Mouse (Mus musculus) left cerebral cortex, postnatal 36 days (tissue): ENCODE measurements around the gene Jhy. TPM values are rescaled to one million over a fixed set of nuclear protein-coding genes. Genes with fewer than 3 reads are reported as not detected.

ENCODE experiments used
- DNase-seq, 2 experiments: peaks; one replicate each; pipeline ENCODE4 v3.0.0; 2021 to 2022; ENCODE audit warnings: low spot score in 2 of 2, mixed read lengths in 1 of 2
- intact Hi-C: fragments of 180-260 bp; cut with DNase I; formaldehyde crosslinking; loops from one replicate; pipeline ENCODE4 v1.15.1; 2025
- total RNA-seq, 2 experiments: library from RNA; stranded (reverse); gene quantifications; 2 replicates each; pipeline ENCODE4 v1.2.3; 2021

The Jhy gene
- total RNA-seq, 2 experiments from 2014 or later: 0.57 to 1.6 TPM

DNA sequence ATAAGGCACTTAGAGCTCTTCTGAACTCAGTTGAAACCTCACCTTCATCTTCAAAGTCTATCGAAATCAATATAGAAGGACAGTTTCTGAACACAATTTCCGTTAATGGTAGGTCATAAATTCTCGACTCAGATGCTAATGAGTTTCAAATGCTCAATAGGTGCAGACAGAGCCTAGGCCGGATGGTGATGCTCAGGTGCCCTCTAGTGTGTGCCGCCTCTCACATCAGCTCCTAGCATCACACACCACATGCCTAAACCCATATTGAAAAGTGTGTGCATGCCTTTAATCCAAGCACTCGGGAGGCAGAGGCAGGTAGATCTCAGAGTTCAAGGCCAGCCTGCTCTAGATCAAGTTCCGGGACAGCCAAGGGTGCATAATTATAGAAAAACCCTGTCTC lies 26.5 kb downstream of the Jhy start:
- no peak for DNase-seq
- intact Hi-C loops: no loop called here

DNA sequence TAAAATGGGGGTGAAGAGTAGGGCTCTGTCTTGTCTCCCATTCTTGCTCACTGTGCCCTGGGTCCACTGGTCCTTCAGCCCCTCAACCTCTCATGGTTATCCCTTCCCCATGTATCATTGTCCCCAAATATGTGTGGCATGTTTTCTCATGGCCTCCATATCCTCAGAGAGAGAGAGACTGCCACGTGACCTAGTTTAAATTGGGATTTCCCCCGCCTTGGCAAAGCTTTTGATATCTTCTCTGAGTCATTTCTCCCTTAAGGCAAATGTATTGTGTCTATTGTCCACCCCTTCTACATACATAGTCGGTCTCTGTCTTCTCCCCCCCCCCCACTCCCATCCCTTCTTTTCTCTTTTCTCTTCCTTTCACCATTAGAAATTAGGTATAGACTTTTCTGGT lies 30.6 kb downstream of the Jhy start:
- intact Hi-C loops: no loop called here
- no peak for DNase-seq

GRCm38 (mm10) chr9:40927351-40927980 lies 36.5 kb downstream of the Jhy start:
- DNase-seq: no peak
- intact Hi-C loops: no loop called here

GRCm38 (mm10) chr9:40917871-40918613 lies 45.9 kb downstream of the Jhy start:
- DNase-seq: no peak
- intact Hi-C loops: no loop called here

DNA sequence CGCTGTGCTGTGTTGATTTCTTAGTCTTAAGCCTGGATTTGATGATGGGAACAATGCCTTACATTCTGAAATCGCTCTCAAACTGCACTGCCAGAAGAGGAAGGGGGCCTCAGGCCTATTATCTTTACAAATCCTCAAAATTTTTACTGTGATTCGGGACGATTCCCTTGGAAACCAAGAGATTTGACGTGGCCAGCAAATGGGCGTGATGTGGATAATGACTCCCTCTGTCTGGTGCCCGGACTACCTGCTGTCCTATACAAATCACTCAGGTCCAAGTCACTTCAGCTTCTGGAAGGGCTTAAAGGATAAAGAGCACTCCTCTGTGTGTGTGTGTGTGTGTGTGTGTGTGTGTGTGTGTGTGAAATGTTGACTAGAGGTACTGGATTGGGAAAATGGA lies 55.0 kb downstream of the Jhy start:
- DNase-seq: no peak
- intact Hi-C loops: no loop called here

- no peak for DNase-seq
- intact Hi-C loops: no loop called here
Observed at GRCm38 (mm10) chr9:40908411-40908810, 55.5 kb downstream of the Jhy start.

- intact Hi-C loops: no loop called here
Observed at GRCm38 (mm10) chr9:40907413-40907812, 56.5 kb downstream of the Jhy start.

GRCm38 (mm10) chr9:40892456-40892855 lies 71.5 kb downstream of the Jhy start:
- DNase-seq: no peak
- intact Hi-C loops: no loop called here

More at GRCm38 (mm10) chr9:40907413-40907812, 56.5 kb downstream of the Jhy start:
- no peak for DNase-seq

- DNase-seq: no peak
- intact Hi-C loops: no loop called here
Observed at GRCm38 (mm10) chr9:40889389-40889788, 74.5 kb downstream of the Jhy start.

- intact Hi-C loops: no loop called here
- DNase-seq: no peak
Observed at GRCm38 (mm10) chr9:40885669-40886068, 78.2 kb downstream of the Jhy start.

- DNase-seq: no peak
- intact Hi-C loops: no loop called here
Observed at GRCm38 (mm10) chr9:40878998-40879397, 84.9 kb downstream of the Jhy start.

- DNase-seq: no peak
- intact Hi-C loops: no loop called here
Observed at GRCm38 (mm10) chr9:40878291-40878945, 85.5 kb downstream of the Jhy start.

DNA sequence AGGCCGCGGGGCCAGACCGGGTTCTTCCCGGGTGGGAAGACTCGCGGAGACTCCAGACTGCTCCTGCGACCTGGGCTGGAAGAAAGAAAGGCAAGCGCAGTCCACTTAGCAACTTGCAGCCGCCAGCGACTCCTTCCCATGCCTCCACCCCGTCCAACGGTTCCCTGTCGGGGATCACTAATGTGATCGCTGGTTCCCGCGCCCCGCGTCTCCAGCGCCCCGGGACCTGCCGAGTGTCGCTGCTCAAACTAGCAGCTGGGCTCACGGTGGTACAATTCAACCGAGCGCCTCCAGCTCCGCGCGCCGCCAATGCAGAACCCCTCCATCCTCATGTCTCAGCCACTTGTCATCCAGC lies 86.1 kb downstream of the Jhy start:
- intact Hi-C loops: no loop called here
- DNase-seq: peak in 1 of 2 experiments; percentile 12

DNA sequence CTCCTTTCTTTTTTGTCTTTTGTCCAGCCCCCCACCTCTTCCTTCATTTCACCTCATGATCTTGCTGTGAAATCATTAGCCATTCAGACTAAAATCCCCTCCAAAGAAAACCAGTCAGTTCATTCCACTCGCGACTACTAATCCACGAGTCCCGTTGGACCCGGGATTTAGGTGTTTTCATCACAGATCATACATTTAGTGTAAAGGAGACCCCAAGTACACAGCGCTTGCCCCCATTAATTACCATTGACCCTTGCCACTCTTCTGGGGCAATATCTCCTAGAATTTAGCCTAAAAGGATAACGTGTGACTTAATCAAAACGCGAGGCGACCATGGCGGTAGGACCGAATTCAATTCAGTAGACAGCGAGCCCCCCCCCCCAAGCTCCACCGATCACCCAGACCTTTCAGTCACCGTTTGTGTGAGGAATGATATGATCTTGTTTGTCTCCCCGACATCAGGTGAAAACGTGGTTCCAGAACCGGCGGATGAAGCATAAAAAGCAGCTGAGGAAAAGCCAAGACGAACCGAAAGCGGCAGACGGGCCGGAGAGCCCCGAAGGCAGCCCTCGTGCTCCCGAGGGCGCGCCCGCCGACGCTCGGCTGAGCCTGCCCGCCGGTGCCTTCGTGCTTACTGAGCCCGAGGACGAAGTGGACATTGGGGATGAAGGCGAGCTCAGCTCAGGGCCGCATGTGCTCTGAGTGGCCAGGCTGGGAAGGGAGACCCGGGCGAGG lies 86.6 kb downstream of the Jhy start:
- intact Hi-C loops: no loop called here
- no peak for DNase-seq

- no peak for DNase-seq
- intact Hi-C loops: no loop called here
Observed at GRCm38 (mm10) chr9:40876693-40877092, 87.2 kb downstream of the Jhy start.

DNA sequence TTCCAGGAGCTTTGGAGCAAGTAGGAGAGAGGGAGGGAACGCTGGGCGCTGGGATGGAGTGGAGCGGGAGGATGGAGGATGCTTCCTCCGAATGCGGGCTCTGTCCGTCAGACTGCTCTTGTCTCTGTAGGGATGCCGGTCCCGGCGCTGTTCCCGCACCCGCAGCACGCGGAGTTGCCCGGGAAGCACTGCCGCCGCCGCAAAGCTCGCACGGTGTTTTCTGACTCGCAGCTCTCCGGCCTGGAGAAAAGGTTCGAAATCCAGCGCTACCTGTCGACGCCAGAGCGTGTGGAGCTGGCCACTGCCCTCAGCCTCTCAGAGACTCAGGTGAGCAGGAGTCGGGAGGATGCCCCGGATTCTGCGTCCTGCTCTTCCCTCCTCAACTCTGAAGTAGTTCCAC lies 87.8 kb downstream of the Jhy start:
- no peak for DNase-seq

GRCm38 (mm10) chr9:40875431-40875830 lies 88.5 kb downstream of the Jhy start:
- intact Hi-C loops: no loop called here

More for the DNA sequence above, 87.8 kb downstream of the Jhy start:
- intact Hi-C loops: no loop called here

GRCm38 (mm10) chr9:40874961-40875360 lies 89.0 kb downstream of the Jhy start:
- intact Hi-C loops: no loop called here
- DNase-seq: no peak

More at GRCm38 (mm10) chr9:40875431-40875830, 88.5 kb downstream of the Jhy start:
- DNase-seq: no peak

GRCm38 (mm10) chr9:40873556-40874470 lies 90.1 kb downstream of the Jhy start, which contains the start of gene Bsx:
TSS of gene Bsx (plus strand) at chr9:40874127.
- intact Hi-C loops: no loop called here
- DNase-seq: no peak
